Mouse (Mus musculus) ES-CJ7 (cell line): ENCODE data around the gene Kif23.

Experiments used
- DNase-seq: peaks from one replicate; pipeline ENCODE4 v3.0.0; 2011; ENCODE audit warnings: low read depth, low spot score

The Kif23 gene

GRCm38 (mm10) chr9:61906912-61907311 lies 39.7 kb downstream of the Kif23 start:
- peak; percentile 86 for DNase-seq

- no peak for DNase-seq
Observed at GRCm38 (mm10) chr9:61905576-61905975, 41.0 kb downstream of the Kif23 start.

GRCm38 (mm10) chr9:61904201-61904600 lies 42.4 kb downstream of the Kif23 start:
- DNase-seq, result no peak

- DNase-seq, result no peak
Observed at GRCm38 (mm10) chr9:61902445-61902844, 44.1 kb downstream of the Kif23 start.

- no peak for DNase-seq
Observed at GRCm38 (mm10) chr9:61901574-61901973, 45.0 kb downstream of the Kif23 start.

- DNase-seq, result peak; percentile 70
Observed at GRCm38 (mm10) chr9:61899804-61900203, 46.8 kb downstream of the Kif23 start.

GRCm38 (mm10) chr9:61898401-61898800 lies 48.2 kb downstream of the Kif23 start:
- peak; percentile 71 for DNase-seq

- DNase-seq, result no peak
Observed at GRCm38 (mm10) chr9:61895014-61895413, 51.6 kb downstream of the Kif23 start.

- no peak for DNase-seq
Observed at GRCm38 (mm10) chr9:61889855-61890254, 56.7 kb downstream of the Kif23 start.

GRCm38 (mm10) chr9:61887661-61888379 lies 58.8 kb downstream of the Kif23 start:
- no peak for DNase-seq

GRCm38 (mm10) chr9:61885964-61886363 lies 60.6 kb downstream of the Kif23 start:
- DNase-seq, result no peak

GRCm38 (mm10) chr9:61884936-61885335 lies 61.6 kb downstream of the Kif23 start:
- DNase-seq, result no peak

GRCm38 (mm10) chr9:61884375-61884774 lies 62.2 kb downstream of the Kif23 start:
- no peak for DNase-seq

GRCm38 (mm10) chr9:61882179-61882578 lies 64.4 kb downstream of the Kif23 start:
- no peak for DNase-seq

GRCm38 (mm10) chr9:61878889-61879288 lies 67.7 kb downstream of the Kif23 start:
- DNase-seq, result peak; percentile 89

- DNase-seq, result peak; percentile 85
Observed at GRCm38 (mm10) chr9:61877373-61878112, 69.0 kb downstream of the Kif23 start.

GRCm38 (mm10) chr9:61873325-61873724 lies 73.2 kb downstream of the Kif23 start:
- no peak for DNase-seq

- DNase-seq, result no peak
Observed at GRCm38 (mm10) chr9:61872246-61872941, 74.2 kb downstream of the Kif23 start.

GRCm38 (mm10) chr9:61871839-61872238 lies 74.7 kb downstream of the Kif23 start:
- DNase-seq, result no peak

- no peak for DNase-seq
Observed at GRCm38 (mm10) chr9:61867659-61868058, 78.9 kb downstream of the Kif23 start.
